Mouse (Mus musculus): ENCODE measurements at regions not wholly inside any gene's neighbourhood (a gene's known extent, or its start where the extent isn't known, plus 50 kb on each side); places are given as distances from the start of the nearest gene placed in this dataset.

- TF ChIP-seq CTCF (IDR thresholded peaks at IDR 0.05; ENCODE audit: low read depth), result no peak
- no peak for TF ChIP-seq EP300 (optimal IDR thresholded peaks at IDR 0.05)
These were observed 327.8 kb downstream of the Slc4a3 start for GRCm38 (mm10) chr1:75873911-75874310.

Data from stomach, postnatal 0 days (tissue).